Mouse (Mus musculus) ES-Bruce4 (cell line): ENCODE measurements around the gene Vwa8. TPM values are rescaled to one million over a fixed set of nuclear protein-coding genes. Genes with fewer than 3 reads are reported as not detected.

Experiments
- H3K27ac ChIP-seq: 2 replicates; pipeline ENCODE4 v1.5.1; 2012; ENCODE audit warnings: low read length, inconsistent platforms; ENCODE audit not compliant: insufficient read depth
- H3K27me3 ChIP-seq: 2 replicates; pipeline ENCODE4 v1.6.1; 2012; ENCODE audit warnings: mild to moderate bottlenecking, low read length, inconsistent platforms; ENCODE audit not compliant: control insufficient read depth, poor library complexity, insufficient read depth, severe bottlenecking
- H3K36me3 ChIP-seq: 2 replicates; pipeline ENCODE4 v1.6.1; 2012; ENCODE audit warnings: inconsistent platforms, mild to moderate bottlenecking, low read length, moderate library complexity; ENCODE audit not compliant: control insufficient read depth, poor library complexity, insufficient read depth, severe bottlenecking
- H3K4me1 ChIP-seq: one replicate; pipeline ENCODE4 v1.8.1; 2011; ENCODE audit warnings: low read length; ENCODE audit not compliant: control insufficient read depth, insufficient read depth
- H3K4me3 ChIP-seq: 2 replicates; pipeline ENCODE4 v1.5.1; 2011; ENCODE audit warnings: low read depth, mild to moderate bottlenecking, low read length
- H3K9ac ChIP-seq: 2 replicates; pipeline ENCODE4 v1.6.1; 2012; ENCODE audit warnings: low read depth, mild to moderate bottlenecking, inconsistent platforms; ENCODE audit not compliant: poor library complexity, severe bottlenecking
- H3K9me3 ChIP-seq: replicated peaks from 2 replicates; pipeline ENCODE4 v1.6.1; 2012; ENCODE audit warnings: mild to moderate bottlenecking, low read length, inconsistent platforms; ENCODE audit not compliant: control insufficient read depth, poor library complexity, insufficient read depth, severe bottlenecking
- CTCF ChIP-seq: IDR thresholded peaks from one replicate; pipeline ENCODE4 v1.8.1; 2011; ENCODE audit warnings: low read depth, low read length
- EP300 ChIP-seq: IDR thresholded peaks from 2 replicates; pipeline ENCODE4 v1.6.1; 2011; ENCODE audit warnings: low read depth, low read length; ENCODE audit not compliant: insufficient read depth
- POLR2A ChIP-seq: IDR thresholded peaks from one replicate; pipeline ENCODE4 v1.8.1; 2011; ENCODE audit warnings: low read length; ENCODE audit not compliant: insufficient read depth
- polyA plus RNA-seq: library from polyadenylated mRNA; stranded (reverse); fragments of >200 nt; gene quantifications from 2 replicates; pipeline ENCODE4 v1.2.4, GENCODE M21; 2011; ENCODE audit warnings: low read depth; ENCODE audit not compliant: missing spikeins, insufficient read depth, insufficient read length

Gene Vwa8
- polyA plus RNA-seq, 1 experiment, result 13.1 TPM

- H3K36me3 ChIP-seq, result no peaks in the 10 kb centered on the region
- no peak overlapping the region for H3K4me3 ChIP-seq
- H3K27ac ChIP-seq, result no peak overlapping the region
- no peak overlapping the region for H3K9ac ChIP-seq
- no peaks in the 10 kb centered on the region for H3K27me3 ChIP-seq
- TF ChIP-seq POLR2A, result no peak
- TF ChIP-seq EP300, result no peak
- TF ChIP-seq CTCF, result no peak
- no peaks in the 10 kb centered on the region for H3K4me1 ChIP-seq
- H3K9me3 ChIP-seq, result no peaks in the 10 kb centered on the region
Measured at GRCm38 (mm10) chr14:78934596-78934995, 85.7 kb downstream of the Vwa8 start.

DNA sequence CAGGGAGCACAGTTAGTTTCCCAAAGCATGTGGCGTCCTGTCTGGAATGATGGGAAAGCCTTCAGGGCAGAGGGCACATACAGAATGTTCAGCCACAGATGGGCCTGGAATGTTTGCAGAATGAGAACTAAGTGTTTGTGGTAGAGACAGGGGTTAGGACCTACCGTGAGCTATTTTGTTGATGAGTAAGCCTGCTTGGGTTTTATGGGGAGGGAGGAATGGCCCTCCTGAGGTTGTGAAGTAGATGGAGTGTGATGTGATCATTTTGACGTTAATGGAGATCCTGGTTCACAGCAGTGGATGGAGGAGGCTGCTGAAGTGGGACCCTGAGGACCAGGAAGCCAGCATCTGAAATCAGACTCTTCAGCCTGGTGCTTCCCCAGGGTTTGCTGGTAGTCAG lies 86.9 kb downstream of the Vwa8 start:
- TF ChIP-seq POLR2A, result no peak
- TF ChIP-seq CTCF, result no peak
- TF ChIP-seq EP300, result no peak
- no peak overlapping the region for H3K27ac ChIP-seq
- H3K9me3 ChIP-seq, result no peaks in the 10 kb centered on the region
- H3K9ac ChIP-seq, result no peak overlapping the region
- no peaks in the 10 kb centered on the region for H3K27me3 ChIP-seq
- H3K36me3 ChIP-seq, result no peaks in the 10 kb centered on the region
- H3K4me1 ChIP-seq, result no peaks in the 10 kb centered on the region
- H3K4me3 ChIP-seq, result no peak overlapping the region

GRCm38 (mm10) chr14:78941741-78942475 lies 93.1 kb downstream of the Vwa8 start:
- TF ChIP-seq POLR2A (no peak), EP300 (no peak), CTCF (no peak)
- Histone ChIP-seq H3K4me1 (no peaks in the 10 kb centered on the region), H3K4me3 (no peak overlapping the region), H3K9ac (no peak overlapping the region), H3K27me3 (no peaks in the 10 kb centered on the region), H3K27ac (no peak overlapping the region), H3K36me3 (no peaks in the 10 kb centered on the region; the same call in 1 of the 2 replicates), H3K9me3 (no peaks in the 10 kb centered on the region)

DNA sequence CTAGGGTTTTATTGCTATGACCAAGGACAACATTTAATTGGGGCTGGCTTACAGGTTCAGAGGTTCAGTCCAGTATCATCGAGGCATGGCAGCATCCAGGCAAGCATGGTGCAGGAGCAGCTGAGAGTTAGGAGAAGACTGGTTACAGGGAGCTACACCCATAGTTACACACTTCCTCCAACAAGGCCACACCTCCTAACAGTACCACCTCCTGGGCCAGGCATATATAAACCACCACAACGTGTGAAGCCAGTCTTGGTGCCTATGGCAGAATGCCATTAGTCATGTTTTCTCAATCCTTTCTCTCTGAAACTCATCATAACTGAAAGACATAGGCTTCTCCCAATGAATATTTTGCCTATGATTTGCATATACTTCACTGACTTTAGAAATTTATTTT lies 106.9 kb downstream of the Vwa8 start:
- H3K27ac ChIP-seq, result no peak overlapping the region
- no peaks in the 10 kb centered on the region for H3K27me3 ChIP-seq
- no peak overlapping the region for H3K4me3 ChIP-seq
- no peaks in the 10 kb centered on the region for H3K36me3 ChIP-seq
- no peak for TF ChIP-seq POLR2A
- no peak for TF ChIP-seq CTCF
- no peak for TF ChIP-seq EP300
- H3K9ac ChIP-seq, result no peak overlapping the region
- H3K9me3 ChIP-seq, result no peaks in the 10 kb centered on the region
- H3K4me1 ChIP-seq, result no peaks in the 10 kb centered on the region

DNA sequence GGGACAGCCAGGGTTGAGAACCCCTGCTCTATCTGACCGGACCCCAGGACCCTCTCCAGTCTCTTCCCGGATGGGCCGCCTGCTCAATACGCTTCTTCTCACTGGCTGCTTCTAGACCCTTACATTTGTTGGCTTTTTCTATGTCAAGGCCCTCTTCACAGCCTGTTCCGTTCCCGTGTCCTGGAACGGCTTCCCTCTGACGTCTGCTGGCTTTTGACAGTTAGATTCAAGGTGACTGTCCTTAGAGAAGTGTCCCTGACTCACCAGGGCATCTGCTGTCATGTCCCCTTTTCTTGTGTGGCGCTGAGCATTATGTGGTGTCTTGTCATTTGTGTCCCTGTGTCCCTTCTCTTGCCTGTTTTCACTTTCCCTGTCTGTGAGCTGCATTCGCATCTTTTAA lies 121.8 kb downstream of the Vwa8 start:
- Histone ChIP-seq H3K4me1 (no peaks in the 10 kb centered on the region), H3K4me3 (no peak overlapping the region), H3K9ac (no peak overlapping the region), H3K9me3 (no peaks in the 10 kb centered on the region), H3K36me3 (no peaks in the 10 kb centered on the region), H3K27me3 (no peaks in the 10 kb centered on the region), H3K27ac (no peak overlapping the region)
- TF ChIP-seq EP300 (no peak), CTCF (no peak), POLR2A (no peak)

GRCm38 (mm10) chr14:78972424-78972823 lies 123.6 kb downstream of the Vwa8 start:
- Histone ChIP-seq H3K9me3 (no peaks in the 10 kb centered on the region), H3K9ac (no peak overlapping the region), H3K27ac (no peak overlapping the region), H3K4me1 (no peaks in the 10 kb centered on the region), H3K36me3 (no peaks in the 10 kb centered on the region), H3K4me3 (no peak overlapping the region), H3K27me3 (no peaks in the 10 kb centered on the region)
- TF ChIP-seq EP300, result no peak
- no peak for TF ChIP-seq CTCF
- TF ChIP-seq POLR2A, result no peak
